Mouse (Mus musculus) stomach, embryonic 15.5 days (tissue): Measurements from ENCODE around the gene Rplp0. TPM values are rescaled to one million over a fixed set of nuclear protein-coding genes. Genes with fewer than 3 reads are reported as not detected.
A peak's percentile ranks its signal among the peaks of the same experiment; 100 is the strongest.
"Not testable (repeated sequence)": the region's sequence is repeated elsewhere in the genome, so short reads cannot be mapped to it uniquely, and the experiment has no call there.

Experiments
- ATAC-seq: fragments of 200-750 bp; cut with Nextera tagmentation; 2 replicates; pipeline ENCODE4 v1.8.0; 2017; ENCODE audit warnings: low read depth, moderate number of reproducible peaks, moderate TSS enrichment; ENCODE audit not compliant: insufficient read depth, low FRiP score
- H3K27ac ChIP-seq: fragments of 300-500 bp; sonication (generic); 2 replicates; pipeline ENCODE4 v1.5.1; 2015; ENCODE audit warnings: mild to moderate bottlenecking, inconsistent platforms
- H3K27me3 ChIP-seq: fragments of 300-500 bp; sonication (generic); replicated peaks from 2 replicates; pipeline ENCODE4 v1.6.1; 2015; ENCODE audit warnings: inconsistent platforms
- H3K36me3 ChIP-seq: fragments of 300-500 bp; sonication (generic); 2 replicates; pipeline ENCODE4 v1.6.1; 2015; ENCODE audit warnings: inconsistent platforms
- H3K4me1 ChIP-seq: fragments of 300-500 bp; sonication (generic); 2 replicates; pipeline ENCODE4 v1.6.1; 2015; ENCODE audit warnings: inconsistent platforms
- H3K4me2 ChIP-seq: fragments of 300-500 bp; sonication (generic); 2 replicates; pipeline ENCODE4 v1.6.1; 2015; ENCODE audit warnings: mild to moderate bottlenecking, inconsistent platforms
- H3K4me3 ChIP-seq: fragments of 300-500 bp; sonication (generic); replicated peaks from 2 replicates; pipeline ENCODE4 v1.5.1; 2015; ENCODE audit warnings: inconsistent platforms
- H3K9ac ChIP-seq: fragments of 300-500 bp; sonication (generic); 2 replicates; pipeline ENCODE4 v1.6.1; 2015; ENCODE audit warnings: inconsistent platforms
- H3K9me3 ChIP-seq: fragments of 300-500 bp; sonication (generic); 2 replicates; pipeline ENCODE4 v1.6.1; 2016; ENCODE audit warnings: inconsistent platforms
- WGBS: fragments of 180-500 bp; shearing (Covaris S2); methylation state at CpG from one replicate; pipeline ENCODE4 v1.1.7; 2015; 5-methylcytosine and 5-hydroxymethylcytosine counted together
- polyA plus RNA-seq: library from polyadenylated mRNA; unstranded; fragments of >200 nt; fragmentation: Nextera tagmentation; extraction: Ambion mirVana; gene quantifications from 2 replicates; pipeline ENCODE4 v1.2.1, GENCODE M21; 2015

The Rplp0 gene
- polyA plus RNA-seq, 1 experiment from 2014 or later: 1,425 TPM

GRCm38 (mm10) chr5:115574992-115575391 lies 15.7 kb downstream of the Rplp0 start:
- WGBS: 85% methylated on average over 8 of the region's 8 CpGs
- peaks cover 62% of the 10 kb centered on the region for H3K36me3 ChIP-seq

GRCm38 (mm10) chr5:115577686-115578085 lies 18.4 kb downstream of the Rplp0 start:
- peaks cover 83% of the 10 kb centered on the region for H3K36me3 ChIP-seq
- WGBS: 94% methylated on average over 4 of the region's 4 CpGs
- not testable (repeated sequence) for H3K4me1 ChIP-seq, H3K4me3 ChIP-seq, ATAC-seq, H3K9me3 ChIP-seq, H3K9ac ChIP-seq, H3K27me3 ChIP-seq, H3K4me2 ChIP-seq, H3K27ac ChIP-seq

More at GRCm38 (mm10) chr5:115574992-115575391, 15.7 kb downstream of the Rplp0 start:
- ATAC-seq: no peak
- Histone ChIP-seq H3K27me3 (no peaks in the 10 kb centered on the region), H3K9me3 (no peaks in the 10 kb centered on the region), H3K4me3 (no peak overlapping the region), H3K9ac (no peak overlapping the region), H3K4me1 (no peaks in the 10 kb centered on the region; the same call in 1 of the 2 replicates), H3K27ac (no peak overlapping the region), H3K4me2 (no peak overlapping the region)

GRCm38 (mm10) chr5:115578922-115579321 lies 19.7 kb downstream of the Rplp0 start:
- Histone ChIP-seq H3K9ac (no peak overlapping the region), H3K4me2 (no peak overlapping the region), H3K4me1 (no peaks in the 10 kb centered on the region), H3K27me3 (no peaks in the 10 kb centered on the region), H3K27ac (no peak overlapping the region), H3K36me3 (peaks cover 90% of the 10 kb centered on the region), H3K4me3 (no peak overlapping the region), H3K9me3 (no peaks in the 10 kb centered on the region)
- ATAC-seq: no peak
- WGBS: 92% methylated on average over 14 of the region's 14 CpGs

GRCm38 (mm10) chr5:115579363-115579762 lies 20.1 kb downstream of the Rplp0 start:
- 85% methylated on average over 5 of the region's 5 CpGs for WGBS
- no peak for ATAC-seq
- Histone ChIP-seq H3K27me3 (no peaks in the 10 kb centered on the region), H3K4me1 (no peaks in the 10 kb centered on the region), H3K27ac (no peak overlapping the region), H3K4me3 (no peak overlapping the region), H3K9ac (no peak overlapping the region), H3K36me3 (peaks cover 90% of the 10 kb centered on the region), H3K4me2 (no peak overlapping the region), H3K9me3 (no peaks in the 10 kb centered on the region)

GRCm38 (mm10) chr5:115580229-115581001 lies 21.1 kb downstream of the Rplp0 start:
- H3K9ac ChIP-seq: no peak overlapping the region
- 72% methylated on average over 14 of the region's 14 CpGs for WGBS
- H3K27ac ChIP-seq: no peak overlapping the region
- no peak overlapping the region for H3K4me2 ChIP-seq
- H3K4me1 ChIP-seq: no peaks in the 10 kb centered on the region
- H3K9me3 ChIP-seq: no peaks in the 10 kb centered on the region
- H3K36me3 ChIP-seq: peaks cover 89% of the 10 kb centered on the region
- H3K4me3 ChIP-seq: no peak overlapping the region
- no peaks in the 10 kb centered on the region for H3K27me3 ChIP-seq
- peak; percentile 54; the same call in 1 of the 2 replicates for ATAC-seq

GRCm38 (mm10) chr5:115581662-115582061 lies 22.4 kb downstream of the Rplp0 start:
- H3K9ac ChIP-seq: no peak overlapping the region
- no peak for ATAC-seq
- H3K4me2 ChIP-seq: no peak overlapping the region
- H3K27ac ChIP-seq: no peak overlapping the region
- peaks cover 84% of the 10 kb centered on the region for H3K36me3 ChIP-seq
- no peak overlapping the region for H3K4me3 ChIP-seq
- no peaks in the 10 kb centered on the region for H3K9me3 ChIP-seq
- no peaks in the 10 kb centered on the region for H3K4me1 ChIP-seq
- 97% methylated on average over 9 of the region's 9 CpGs for WGBS
- H3K27me3 ChIP-seq: no peaks in the 10 kb centered on the region

GRCm38 (mm10) chr5:115585616-115586015 lies 26.3 kb downstream of the Rplp0 start:
- no peak for ATAC-seq
- no peak overlapping the region for H3K4me2 ChIP-seq
- no peak overlapping the region for H3K4me3 ChIP-seq
- no peak overlapping the region for H3K9ac ChIP-seq
- WGBS: 85% methylated on average over 12 of the region's 12 CpGs
- no peak overlapping the region for H3K27ac ChIP-seq
- H3K36me3 ChIP-seq: peaks cover 84% of the 10 kb centered on the region
- no peaks in the 10 kb centered on the region for H3K9me3 ChIP-seq
- H3K4me1 ChIP-seq: no peaks in the 10 kb centered on the region
- no peaks in the 10 kb centered on the region for H3K27me3 ChIP-seq

- H3K36me3 ChIP-seq: peaks cover 84% of the 10 kb centered on the region
- 94% methylated on average over 15 of the region's 15 CpGs for WGBS
- no peaks in the 10 kb centered on the region for H3K9me3 ChIP-seq
- no peak overlapping the region for H3K4me2 ChIP-seq
- ATAC-seq: no peak
- no peaks in the 10 kb centered on the region for H3K4me1 ChIP-seq
- H3K4me3 ChIP-seq: no peak overlapping the region
- no peak overlapping the region for H3K27ac ChIP-seq
- no peaks in the 10 kb centered on the region for H3K27me3 ChIP-seq
- H3K9ac ChIP-seq: no peak overlapping the region
Measured at GRCm38 (mm10) chr5:115586166-115586565, 26.9 kb downstream of the Rplp0 start.

- WGBS: 92% methylated on average over 2 of the region's 2 CpGs
- ATAC-seq: no peak
Measured at GRCm38 (mm10) chr5:115586780-115587179, 27.5 kb downstream of the Rplp0 start.

GRCm38 (mm10) chr5:115591028-115591427 lies 31.8 kb downstream of the Rplp0 start:
- H3K36me3 ChIP-seq: peaks cover 84% of the 10 kb centered on the region
- H3K9ac ChIP-seq: no peak overlapping the region
- H3K27ac ChIP-seq: no peak overlapping the region
- H3K4me1 ChIP-seq: no peaks in the 10 kb centered on the region
- no peak for ATAC-seq
- H3K4me3 ChIP-seq: no peak overlapping the region
- H3K4me2 ChIP-seq: no peak overlapping the region
- WGBS: 78% methylated on average over 11 of the region's 11 CpGs
- H3K27me3 ChIP-seq: no peaks in the 10 kb centered on the region
- no peaks in the 10 kb centered on the region for H3K9me3 ChIP-seq

More at GRCm38 (mm10) chr5:115586780-115587179, 27.5 kb downstream of the Rplp0 start:
- Histone ChIP-seq H3K27ac (no peak overlapping the region), H3K4me1 (no peaks in the 10 kb centered on the region), H3K36me3 (peaks cover 80% of the 10 kb centered on the region), H3K9me3 (no peaks in the 10 kb centered on the region), H3K4me2 (no peak overlapping the region), H3K27me3 (no peaks in the 10 kb centered on the region), H3K9ac (no peak overlapping the region), H3K4me3 (no peak overlapping the region)

- H3K9ac ChIP-seq: no peak overlapping the region
- H3K36me3 ChIP-seq: peaks cover 86% of the 10 kb centered on the region
- H3K27ac ChIP-seq: no peak overlapping the region
- ATAC-seq: no peak
- H3K9me3 ChIP-seq: no peaks in the 10 kb centered on the region
- no peaks in the 10 kb centered on the region for H3K27me3 ChIP-seq
- H3K4me3 ChIP-seq: no peak overlapping the region
- no peak overlapping the region for H3K4me2 ChIP-seq
- WGBS: 88% methylated on average over 2 of the region's 2 CpGs
- H3K4me1 ChIP-seq: no peaks in the 10 kb centered on the region
Measured at GRCm38 (mm10) chr5:115591506-115591905, 32.2 kb downstream of the Rplp0 start.

GRCm38 (mm10) chr5:115603561-115603960 lies 44.3 kb downstream of the Rplp0 start:
- no peak overlapping the region for H3K27ac ChIP-seq
- H3K27me3 ChIP-seq: no peaks in the 10 kb centered on the region
- H3K4me1 ChIP-seq: no peaks in the 10 kb centered on the region
- ATAC-seq: no peak
- H3K9ac ChIP-seq: no peak overlapping the region
- H3K36me3 ChIP-seq: peaks cover 68% of the 10 kb centered on the region
- H3K4me2 ChIP-seq: no peak overlapping the region
- no peaks in the 10 kb centered on the region for H3K9me3 ChIP-seq
- WGBS: 90% methylated on average over 6 of the region's 6 CpGs
- no peak overlapping the region for H3K4me3 ChIP-seq
